Mouse (Mus musculus): ENCODE results near the gene Shroom3. TPM values are rescaled to one million over a fixed set of nuclear protein-coding genes. Genes with fewer than 3 reads are reported as not detected.

Shroom3 gene
- 2.4 TPM for polyA plus RNA-seq (2015; fragmentation: Illumina TruSeq; extraction: RNeasy Lipid Tissue Mini Kit (QIAGEN cat#74804); ENCODE audit: low read depth, low replicate concordance)

DNA sequence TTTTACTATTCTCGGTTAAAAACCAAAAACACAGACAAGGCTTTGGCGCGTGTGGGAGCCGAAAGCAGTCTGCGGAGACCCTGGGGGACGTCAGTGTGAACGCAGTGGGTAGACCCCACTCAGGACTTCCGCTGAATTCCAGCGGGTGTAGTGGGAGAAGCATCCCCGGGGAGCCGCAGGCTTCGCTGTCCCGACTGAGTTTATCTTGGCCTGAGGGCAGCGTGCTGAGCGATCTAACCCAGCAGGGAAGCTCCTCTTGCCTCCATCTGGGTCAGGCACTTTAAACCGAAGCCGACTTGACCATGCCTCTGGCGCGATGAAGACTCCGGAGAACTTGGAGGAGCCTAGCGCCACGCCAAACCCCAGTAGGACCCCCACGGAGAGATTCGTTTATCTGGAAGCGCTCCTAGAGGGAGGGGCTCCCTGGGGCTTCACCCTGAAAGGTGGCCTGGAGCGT, at the start of gene Shroom3:
TSS of gene Shroom3 (plus strand) at position 85 of the 457 bp plus-strand sequence.

DNA sequence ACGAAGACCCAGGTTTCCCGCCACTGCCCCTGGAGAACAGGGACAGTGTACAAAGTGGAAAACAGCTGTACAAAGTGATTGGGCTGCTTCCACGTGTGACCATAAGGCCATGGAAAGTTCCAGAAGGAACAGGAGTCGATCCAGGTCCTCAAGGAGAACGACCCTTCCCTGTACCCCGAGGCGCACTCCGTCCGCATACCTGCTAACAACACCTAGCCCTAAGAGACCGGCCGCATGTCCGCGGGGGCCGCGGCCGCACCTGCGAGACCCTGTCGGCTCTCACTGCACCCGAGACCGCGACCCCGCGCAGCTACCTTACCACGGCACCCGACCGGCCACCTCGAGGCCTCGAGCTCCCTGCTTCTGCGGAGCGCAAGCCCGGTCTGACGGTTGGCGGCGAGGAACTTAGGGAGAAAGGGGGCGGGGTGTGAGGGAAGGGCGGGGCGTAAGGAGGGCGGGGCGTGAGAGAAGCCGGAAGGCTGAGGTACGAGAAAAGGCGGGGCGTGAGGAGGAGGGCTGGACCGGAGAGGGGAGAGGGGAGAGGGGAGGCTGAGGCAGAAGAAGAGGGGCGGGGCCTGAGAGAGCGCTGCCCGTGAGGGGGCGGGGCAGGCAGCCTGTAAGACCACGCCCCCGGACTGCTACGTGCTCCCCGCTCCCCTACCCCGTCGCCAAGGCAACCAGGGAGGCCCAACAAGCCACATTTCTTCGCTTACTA, 8.2 kb upstream of the Shroom3 start, which contains the start of gene Ccdc158:
TSS of gene Ccdc158 (minus strand) at position 413 of the 715 bp plus-strand sequence.

Other genes with a start within 250 kb of the Shroom3 start
- 21.6 TPM for gene Nup54, start 248.2 kb upstream of the Shroom3 start, polyA plus RNA-seq (2015; fragmentation: Illumina TruSeq; extraction: RNeasy Lipid Tissue Mini Kit (QIAGEN cat#74804); ENCODE audit: low read depth, low replicate concordance)
- 83.3 TPM for gene Scarb2, start 176.6 kb upstream of the Shroom3 start, polyA plus RNA-seq (2015; fragmentation: Illumina TruSeq; extraction: RNeasy Lipid Tissue Mini Kit (QIAGEN cat#74804); ENCODE audit: low read depth, low replicate concordance)
- 1.2 TPM for gene Fam47e, start 128.4 kb upstream of the Shroom3 start, polyA plus RNA-seq (2015; fragmentation: Illumina TruSeq; extraction: RNeasy Lipid Tissue Mini Kit (QIAGEN cat#74804); ENCODE audit: low read depth, low replicate concordance)
- gene Stbd1, start 80.4 kb upstream of the Shroom3 start, polyA plus RNA-seq (2015; fragmentation: Illumina TruSeq; extraction: RNeasy Lipid Tissue Mini Kit (QIAGEN cat#74804); ENCODE audit: low read depth, low replicate concordance), result 1.2 TPM
- 0.46 TPM for gene Ccdc158, start 8.2 kb upstream of the Shroom3 start, polyA plus RNA-seq (2015; fragmentation: Illumina TruSeq; extraction: RNeasy Lipid Tissue Mini Kit (QIAGEN cat#74804); ENCODE audit: low read depth, low replicate concordance)

Data from brain, adult 10 weeks (tissue).